Mouse (Mus musculus) CH12.LX (cell line): ENCODE measurements around the gene Banf2. TPM values are rescaled to one million over a fixed set of nuclear protein-coding genes. Genes with fewer than 3 reads are reported as not detected.

Experiments used
- DNase-seq: peaks from one replicate; pipeline ENCODE4 v3.0.0-alpha.2; 2013; ENCODE audit errors: extremely low read depth
- H3K27ac ChIP-seq: 2 replicates; pipeline ENCODE4 v1.5.1; 2012; ENCODE audit warnings: low read depth, mild to moderate bottlenecking, control low read depth, moderate library complexity; ENCODE audit not compliant: insufficient read depth
- H3K27me3 ChIP-seq: replicated peaks from 2 replicates; pipeline ENCODE3; 2012; ENCODE audit warnings: inconsistent platforms
- H3K36me3 ChIP-seq, 2 experiments: replicated peaks in 1 of 2; 2 replicates each; pipeline versions ENCODE3 to v1.6.1; 2012; ENCODE audit warnings: inconsistent platforms in 1 of 2, low read length in 1 of 2, mild to moderate bottlenecking in 1 of 2, mixed read lengths in 1 of 2, moderate library complexity in 1 of 2; ENCODE audit not compliant: control insufficient read depth in 1 of 2, insufficient read depth in 1 of 2
- H3K4me1 ChIP-seq, 2 experiments: 2 replicates each; pipeline ENCODE4 v1.6.1; 2012; ENCODE audit warnings: inconsistent platforms in 1 of 2, moderate library complexity in 1 of 2; ENCODE audit not compliant: insufficient read depth in 2 of 2, control insufficient read depth in 1 of 2
- H3K4me2 ChIP-seq: 2 replicates; pipeline ENCODE4 v1.6.1; 2012; ENCODE audit warnings: low read depth, mild to moderate bottlenecking, control low read depth; ENCODE audit not compliant: poor library complexity, insufficient read depth, severe bottlenecking
- H3K4me3 ChIP-seq, 3 experiments: fragments of 150-350 bp in 1 of 3; sonication (generic) in 1 of 3; replicated peaks in 1 of 3; 2 replicates each; pipeline versions ENCODE3 to v1.5.1; 2011 to 2012; ENCODE audit warnings: low read depth in 2 of 3, low read length in 2 of 3, mild to moderate bottlenecking in 2 of 3, moderate library complexity in 2 of 3, control low read depth in 1 of 3, improper control_type of control experiment in 1 of 3, inconsistent platforms in 1 of 3, mixed read lengths in 1 of 3; ENCODE audit not compliant: poor library complexity in 1 of 3
- H3K79me2 ChIP-seq: replicated peaks from 2 replicates; pipeline ENCODE4 v1.6.1; 2012; ENCODE audit warnings: mild to moderate bottlenecking, moderate library complexity; ENCODE audit not compliant: control insufficient read depth, poor library complexity, insufficient read depth, severe bottlenecking; ENCODE audit errors: extremely low read depth
- H3K9ac ChIP-seq: 2 replicates; pipeline ENCODE4 v1.6.1; 2012; ENCODE audit warnings: low read depth, mild to moderate bottlenecking, control low read depth, moderate library complexity; ENCODE audit not compliant: insufficient read depth
- H3K9me3 ChIP-seq: replicated peaks from 2 replicates; pipeline ENCODE3; 2012; ENCODE audit warnings: low read length, inconsistent platforms, mixed read lengths
- BHLHE40 ChIP-seq: IDR thresholded peaks from 2 replicates; pipeline ENCODE4 v1.6.1; 2011; ENCODE audit warnings: mild to moderate bottlenecking, low read depth, low read length, improper control_type of control experiment
- CHD1 ChIP-seq: IDR thresholded peaks from 2 replicates; pipeline ENCODE4 v1.6.1; 2012; ENCODE audit warnings: low read depth, low read length, improper control_type of control experiment, inconsistent platforms
- CHD2 ChIP-seq: IDR thresholded peaks from 2 replicates; pipeline ENCODE4 v1.6.1; 2011; ENCODE audit warnings: low read length, improper control_type of control experiment
- CTCF ChIP-seq, 2 experiments: IDR thresholded peaks in 1 of 2; conservative IDR thresholded peaks in 1 of 2; 2 replicates each; pipeline ENCODE4 v1.5.1; 2011 to 2012; ENCODE audit warnings: low read depth in 2 of 2, low read length in 2 of 2, improper control_type of control experiment in 1 of 2, inconsistent platforms in 1 of 2, mild to moderate bottlenecking in 1 of 2, moderate library complexity in 1 of 2
- E2F4 ChIP-seq: IDR thresholded peaks from 2 replicates; pipeline ENCODE4 v1.6.1; 2011; ENCODE audit warnings: low read depth, low read length, improper control_type of control experiment; ENCODE audit not compliant: insufficient replicate concordance
- ELF1 ChIP-seq: IDR thresholded peaks from 2 replicates; pipeline ENCODE4 v1.6.1; 2014; ENCODE audit warnings: low read depth, mild to moderate bottlenecking, inconsistent platforms, low read length, improper control_type of control experiment
- EP300 ChIP-seq: IDR thresholded peaks from 2 replicates; pipeline ENCODE4 v1.6.1; 2011; ENCODE audit warnings: low read length, improper control_type of control experiment
- ETS1 ChIP-seq: conservative IDR thresholded peaks from 2 replicates; pipeline ENCODE4 v1.6.1; 2012; ENCODE audit warnings: low read depth, mild to moderate bottlenecking, inconsistent platforms, low read length, improper control_type of control experiment, moderate library complexity
- GABPA ChIP-seq: IDR thresholded peaks from 2 replicates; pipeline ENCODE4 v1.6.1; 2012; ENCODE audit warnings: low read depth, low read length, improper control_type of control experiment, inconsistent platforms; ENCODE audit not compliant: insufficient replicate concordance
- HCFC1 ChIP-seq: IDR thresholded peaks from 2 replicates; pipeline ENCODE4 v1.6.1; 2012; ENCODE audit warnings: low read depth, mild to moderate bottlenecking, inconsistent platforms, low read length, improper control_type of control experiment
- IRF4 ChIP-seq: IDR thresholded peaks from 2 replicates; pipeline ENCODE4 v1.6.1; 2014; ENCODE audit warnings: low read depth, mild to moderate bottlenecking, inconsistent platforms, low read length, improper control_type of control experiment
- JUN ChIP-seq: IDR thresholded peaks from 2 replicates; pipeline ENCODE4 v1.6.1; 2011; ENCODE audit warnings: low read depth, mild to moderate bottlenecking, low read length, improper control_type of control experiment, moderate library complexity; ENCODE audit not compliant: insufficient read depth
- JUND ChIP-seq: conservative IDR thresholded peaks from 2 replicates; pipeline ENCODE4 v1.6.1; 2011; ENCODE audit warnings: low read depth, low read length, improper control_type of control experiment
- KAT2A ChIP-seq: IDR thresholded peaks from 2 replicates; pipeline ENCODE4 v1.6.1; 2012; ENCODE audit warnings: low read length, improper control_type of control experiment, inconsistent platforms; ENCODE audit not compliant: insufficient replicate concordance
- MAFK ChIP-seq: IDR thresholded peaks from 2 replicates; pipeline ENCODE4 v1.6.1; 2011; ENCODE audit warnings: low read length, improper control_type of control experiment; ENCODE audit not compliant: insufficient replicate concordance
- MAX ChIP-seq: IDR thresholded peaks from 2 replicates; pipeline ENCODE4 v1.6.1; 2011; ENCODE audit warnings: low read length, improper control_type of control experiment
- MAZ ChIP-seq: IDR thresholded peaks from 2 replicates; pipeline ENCODE4 v1.6.1; 2012; ENCODE audit warnings: low read depth, mild to moderate bottlenecking, inconsistent platforms, low read length, improper control_type of control experiment, moderate library complexity
- MEF2A ChIP-seq: IDR thresholded peaks from 2 replicates; pipeline ENCODE4 v1.6.1; 2014; ENCODE audit warnings: low read depth, mild to moderate bottlenecking, inconsistent platforms, low read length, improper control_type of control experiment, borderline replicate concordance
- MXI1 ChIP-seq: IDR thresholded peaks from 2 replicates; pipeline ENCODE4 v1.6.1; 2011; ENCODE audit warnings: mild to moderate bottlenecking, low read depth, low read length, improper control_type of control experiment
- MYC ChIP-seq: IDR thresholded peaks from 2 replicates; pipeline ENCODE4 v1.6.1; 2011; ENCODE audit warnings: low read depth, mild to moderate bottlenecking, improper control_type of control experiment, low read length
- NELFE ChIP-seq: IDR thresholded peaks from 2 replicates; pipeline ENCODE4 v1.6.1; 2011; ENCODE audit warnings: low read depth, low read length, improper control_type of control experiment
- NRF1 ChIP-seq: IDR thresholded peaks from 2 replicates; pipeline ENCODE4 v1.6.1; 2014; ENCODE audit warnings: low read depth, mild to moderate bottlenecking, inconsistent platforms, low read length, improper control_type of control experiment, moderate library complexity
- PAX5 ChIP-seq: IDR thresholded peaks from 2 replicates; pipeline ENCODE4 v1.6.1; 2012; ENCODE audit warnings: low read length, inconsistent platforms, mixed read lengths
- POLR2A ChIP-seq: IDR thresholded peaks from 2 replicates; pipeline ENCODE4 v1.6.1; 2011; ENCODE audit warnings: low read depth, mild to moderate bottlenecking, improper control_type of control experiment, low read length
- POLR2AphosphoS2 ChIP-seq: IDR thresholded peaks from 2 replicates; pipeline ENCODE4 v1.6.1; 2011; ENCODE audit warnings: low read depth, low read length, improper control_type of control experiment
- RAD21 ChIP-seq: IDR thresholded peaks from 2 replicates; pipeline ENCODE4 v1.6.1; 2011; ENCODE audit warnings: low read depth, mild to moderate bottlenecking, low read length, improper control_type of control experiment, moderate library complexity
- RCOR1 ChIP-seq: conservative IDR thresholded peaks from 2 replicates; pipeline ENCODE4 v1.6.1; 2012; ENCODE audit warnings: low read depth, mild to moderate bottlenecking, inconsistent platforms, low read length, improper control_type of control experiment
- SIN3A ChIP-seq: IDR thresholded peaks from 2 replicates; pipeline ENCODE4 v1.6.1; 2012; ENCODE audit warnings: low read length, improper control_type of control experiment, inconsistent platforms
- SMC3 ChIP-seq: IDR thresholded peaks from 2 replicates; pipeline ENCODE4 v1.6.1; 2011; ENCODE audit warnings: low read depth, low read length, improper control_type of control experiment
- TBP ChIP-seq: conservative IDR thresholded peaks from 2 replicates; pipeline ENCODE4 v1.6.1; 2011; ENCODE audit warnings: low read depth, low read length, improper control_type of control experiment
- TCF12 ChIP-seq: IDR thresholded peaks from 2 replicates; pipeline ENCODE4 v1.6.1; 2014; ENCODE audit warnings: low read depth, mild to moderate bottlenecking, inconsistent platforms, low read length, improper control_type of control experiment
- UBTF ChIP-seq: IDR thresholded peaks from 2 replicates; pipeline ENCODE4 v1.6.1; 2012; ENCODE audit warnings: low read depth, mild to moderate bottlenecking, inconsistent platforms, low read length, improper control_type of control experiment, moderate library complexity
- USF1 ChIP-seq: IDR thresholded peaks from 2 replicates; pipeline ENCODE4 v1.6.1; 2014; ENCODE audit warnings: low read depth, mild to moderate bottlenecking, inconsistent platforms, low read length, improper control_type of control experiment
- USF2 ChIP-seq: conservative IDR thresholded peaks from 2 replicates; pipeline ENCODE4 v1.6.1; 2011; ENCODE audit warnings: low read depth, low read length, improper control_type of control experiment
- ZC3H11A ChIP-seq: IDR thresholded peaks from 2 replicates; pipeline ENCODE4 v1.6.1; 2012; ENCODE audit warnings: low read depth, mild to moderate bottlenecking, inconsistent platforms, low read length, improper control_type of control experiment
- ZKSCAN1 ChIP-seq: IDR thresholded peaks from 2 replicates; pipeline ENCODE4 v1.6.1; 2012; ENCODE audit warnings: low read depth, inconsistent platforms, low read length, improper control_type of control experiment, borderline replicate concordance
- ZMIZ1 ChIP-seq: IDR thresholded peaks from 2 replicates; pipeline ENCODE4 v1.6.1; 2012; ENCODE audit warnings: low read depth, mild to moderate bottlenecking, inconsistent platforms, low read length, improper control_type of control experiment
- ZNF384 ChIP-seq: IDR thresholded peaks from 2 replicates; pipeline ENCODE4 v1.6.1; 2012; ENCODE audit warnings: low read depth, low read length, improper control_type of control experiment, inconsistent platforms
- dilution Hi-C: fragments of 300-500 bp; cut with MboI; formaldehyde crosslinking; loops from 2 replicates; pipeline ENCODE4 v1.14.3; 2020; ENCODE audit warnings: low sequenced_read_pairs; ENCODE audit not compliant: extremely low pct_unique_long_range_greater_than_20kb, extremely low pct_ligation_motif_present
- in situ Hi-C: fragments of 300-500 bp; cut with MboI; formaldehyde crosslinking; loops from 3 replicates; pipeline ENCODE4 v1.14.3; 2019; ENCODE audit warnings: low sequenced_read_pairs, low pct_ligation_motif_present, low pct_unique_long_range_greater_than_20kb, mixed read lengths
- polyA plus RNA-seq: library from polyadenylated mRNA; unstranded; fragments of >175 nt; gene quantifications from 2 replicates; pipeline ENCODE4 v1.2.1, GENCODE M21; 2012; ENCODE audit warnings: low read depth; ENCODE audit not compliant: insufficient read length
- total RNA-seq, 2 experiments: library from RNA; depleted of rRNA; stranded (reverse); fragments of 300-350 nt in 1 of 2; fragments of >200 nt in 1 of 2; gene quantifications; 2 replicates each; pipeline ENCODE4 v1.2.3; 2012 to 2014

Banf2 gene
- total and polyA plus RNA-seq, 3 experiments: not detected

GRCm38 (mm10) chr2:143992977-143993376 is 39.9 kb upstream of the Banf2 start:
- in situ Hi-C loops: no loop called here
- H3K4me2 ChIP-seq: peak overlapping the region; percentile 29
- dilution Hi-C loops: no loop called here
- DNase-seq: peak; percentile 55
- no peaks in the 10 kb centered on the region for H3K9me3 ChIP-seq
- peak overlapping the region; percentile 52; the same call in 1 of the 2 replicates for H3K27ac ChIP-seq
- H3K36me3 ChIP-seq: peaks cover 0 to 29% of the 10 kb centered on the region in 2 experiments
- peaks cover 18 to 67% of the 10 kb centered on the region in 2 experiments for H3K4me1 ChIP-seq
- peaks cover 21% of the 10 kb centered on the region for H3K79me2 ChIP-seq
- H3K9ac ChIP-seq: 0 out of 2 replicates have a peak overlapping the region, but pooled peaks have one; percentile 11
- H3K4me3 ChIP-seq: no peak overlapping the region
- TF ChIP-seq GABPA (no peak), MAX (peak; percentile 54; the same call in 1 of the 2 replicates), NRF1 (no peak), ETS1 (peak; percentile 83), TBP (no peak), RCOR1 (no peak), JUND (no peak), ELF1 (no peak), PAX5 (no peak), MAFK (0 out of 2 replicates have a peak, but pooled peaks have one; percentile 47), CHD1 (peak; percentile 70; the same call in 1 of the 2 replicates), E2F4 (no peak), SMC3 (no peak), ZC3H11A (no peak), USF2 (no peak), HCFC1 (no peak), MEF2A (peak; percentile 83), ZKSCAN1 (no peak), JUN (no peak), KAT2A (no peak), IRF4 (peak; percentile 53; the same call in 1 of the 2 replicates), USF1 (no peak), CHD2 (peak; percentile 14), NELFE (no peak), TCF12 (peak; percentile 59; the same call in 1 of the 2 replicates), SIN3A (no peak; the same call in 1 of the 2 replicates), ZMIZ1 (no peak), RAD21 (no peak), UBTF (no peak), MYC (0 out of 2 replicates have a peak, but pooled peaks have one; percentile 47), EP300 (peak; percentile 79), BHLHE40 (0 out of 2 replicates have a peak, but pooled peaks have one; percentile 4), POLR2AphosphoS2 (no peak), MAZ (no peak), ZNF384 (no peak), POLR2A (no peak), CTCF (conservative IDR thresholded peaks at IDR 0.05 in 1 of 2, IDR thresholded peaks at IDR 0.05 in 1 of 2; ENCODE audit: low read depth in 2 of 2, low read length in 2 of 2) (no peak), MXI1 (no peak)
- H3K27me3 ChIP-seq: no peaks in the 10 kb centered on the region
